Mouse (Mus musculus) stomach, postnatal 0 days (tissue): ENCODE measurements around the gene Phf1. TPM values are rescaled to one million over a fixed set of nuclear protein-coding genes. Genes with fewer than 3 reads are reported as not detected.
"Not testable (repeated sequence)": the region's sequence is repeated elsewhere in the genome, so short reads cannot be mapped to it uniquely, and the experiment has no call there.

Experiments used
- ATAC-seq: fragments of 200-750 bp; cut with Nextera tagmentation; 2 replicates; pipeline ENCODE4 v1.8.0; 2017; ENCODE audit not compliant: low FRiP score, low TSS enrichment
- DNase-seq: peaks from one replicate; pipeline ENCODE4 v3.0.0-alpha.2; 2016; ENCODE audit warnings: low spot score
- H3K27ac ChIP-seq: fragments of 300-500 bp; sonication (generic); replicated peaks from 2 replicates; pipeline ENCODE4 v1.5.1; 2014; ENCODE audit warnings: mild to moderate bottlenecking, control low read depth
- H3K27me3 ChIP-seq: fragments of 300-500 bp; sonication (generic); 2 replicates; pipeline ENCODE4 v1.6.1; 2014; ENCODE audit warnings: low read length; ENCODE audit not compliant: control insufficient read depth, insufficient read depth
- H3K36me3 ChIP-seq: fragments of 300-500 bp; sonication (generic); 2 replicates; pipeline ENCODE4 v1.6.1; 2014; ENCODE audit warnings: low read length, mixed read lengths; ENCODE audit not compliant: control insufficient read depth, insufficient read depth
- H3K4me1 ChIP-seq: fragments of 300-500 bp; sonication (generic); replicated peaks from 2 replicates; pipeline ENCODE4 v1.6.1; 2014; ENCODE audit warnings: antibody characterized with exemption; ENCODE audit not compliant: control insufficient read depth, insufficient read depth
- H3K4me2 ChIP-seq: fragments of 300-500 bp; sonication (generic); replicated peaks from 2 replicates; pipeline ENCODE4 v1.6.1; 2014; ENCODE audit warnings: low read depth, mild to moderate bottlenecking, control low read depth, moderate library complexity
- H3K4me3 ChIP-seq: fragments of 300-500 bp; sonication (generic); 2 replicates; pipeline ENCODE4 v1.5.1; 2014; ENCODE audit warnings: low read depth, low read length, control low read depth
- H3K9ac ChIP-seq: fragments of 300-500 bp; sonication (generic); 2 replicates; pipeline ENCODE4 v1.6.1; 2014; ENCODE audit warnings: mild to moderate bottlenecking, low read length, control low read depth, mixed read lengths
- H3K9me3 ChIP-seq: fragments of 300-500 bp; sonication (generic); 2 replicates; pipeline ENCODE4 v1.6.1; 2016; ENCODE audit warnings: low read length; ENCODE audit not compliant: control insufficient read depth
- CTCF ChIP-seq: IDR thresholded peaks from 2 replicates; pipeline ENCODE4 v1.5.1; 2016; ENCODE audit warnings: antibody characterized with exemption, low read depth, mild to moderate bottlenecking, moderate library complexity
- EP300 ChIP-seq: optimal IDR thresholded peaks from 2 replicates; pipeline ENCODE3; 2016; ENCODE audit warnings: antibody characterized with exemption
- WGBS: fragments of 180-500 bp; shearing (Covaris S2); extraction: QIAGEN DNeasy Blood & Tissue Kit; methylation state at CpG from one replicate; pipeline ENCODE4 v1.1.7; 2014; 5-methylcytosine and 5-hydroxymethylcytosine counted together
- polyA plus RNA-seq: library from polyadenylated mRNA; unstranded; fragments of >200 nt; fragmentation: Nextera tagmentation; extraction: Ambion mirVana; gene quantifications from 2 replicates; pipeline ENCODE4 v1.2.1, GENCODE M21; 2015

The Phf1 gene
- polyA plus RNA-seq, 1 experiment from 2014 or later = 4.7 TPM

GRCm38 (mm10) chr17:26974547-26974946 lies 41.7 kb downstream of the Phf1 start:
- ATAC-seq (no peak), DNase-seq (no peak)
- Histone ChIP-seq H3K27ac (no peak overlapping the region), H3K9ac (no peak overlapping the region), H3K4me1 (peaks cover 7% of the 10 kb centered on the region; the same call in 1 of the 2 replicates), H3K36me3 (0 out of 2 replicates have a peak, but pooled peaks cover 9% of the 10 kb centered on the region), H3K9me3 (no peaks in the 10 kb centered on the region), H3K27me3 (no peaks in the 10 kb centered on the region), H3K4me2 (no peak overlapping the region; the same call in 1 of the 2 replicates), H3K4me3 (no peak overlapping the region)
- WGBS = 91% methylated on average over 15 of the region's 15 CpGs
- TF ChIP-seq CTCF (no peak), EP300 (no peak)

DNA sequence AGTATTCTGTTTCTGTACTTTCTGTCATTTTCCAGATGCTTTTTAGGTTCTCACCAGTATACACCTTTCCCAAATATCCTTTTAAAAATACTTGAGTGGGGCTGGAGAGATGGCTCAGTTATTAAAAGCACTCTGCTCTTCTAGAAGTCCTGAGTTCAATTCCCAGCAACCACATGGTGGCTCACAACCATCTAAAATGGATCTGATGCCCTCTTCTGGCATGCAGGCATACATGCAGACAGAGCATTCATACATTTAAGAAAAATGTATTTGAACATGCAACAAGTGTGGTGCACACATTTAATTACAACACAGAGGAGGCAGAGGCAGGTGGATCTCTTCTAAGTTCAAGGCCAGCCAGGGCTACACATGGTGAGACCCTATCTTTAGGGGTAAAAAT lies 42.6 kb downstream of the Phf1 start:
- DNase-seq = no peak
- no peak for ATAC-seq
- no peak overlapping the region for H3K27ac ChIP-seq
- no peaks in the 10 kb centered on the region for H3K9me3 ChIP-seq
- TF ChIP-seq CTCF (peak; percentile 59), EP300 (no peak)
- H3K9ac ChIP-seq = no peak overlapping the region
- no peak overlapping the region for H3K4me2 ChIP-seq
- no peaks in the 10 kb centered on the region for H3K27me3 ChIP-seq
- H3K4me1 ChIP-seq = peaks cover 7% of the 10 kb centered on the region; the same call in 1 of the 2 replicates
- no peak overlapping the region for H3K4me3 ChIP-seq
- H3K36me3 ChIP-seq = 0 out of 2 replicates have a peak, but pooled peaks cover 9% of the 10 kb centered on the region

DNA sequence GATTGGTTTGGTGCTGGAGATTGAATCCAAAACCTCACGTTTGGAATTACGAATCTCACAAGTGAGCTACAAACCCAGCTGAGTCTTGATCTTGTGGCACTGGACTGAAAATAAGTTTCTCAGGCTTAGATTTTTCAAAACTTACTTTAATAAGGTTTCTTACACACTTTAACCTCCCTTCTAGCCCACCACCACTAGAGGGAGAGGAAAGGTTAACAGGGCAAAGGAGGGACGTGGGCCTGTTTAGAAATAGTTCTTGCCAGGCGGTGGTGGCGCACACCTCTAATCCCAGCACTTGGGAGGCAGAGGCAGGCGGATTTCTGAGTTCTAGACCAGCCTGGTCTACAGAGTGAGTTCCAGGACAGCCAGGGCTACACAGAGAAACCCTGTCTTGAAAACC lies 44.5 kb downstream of the Phf1 start:
- WGBS = 90% methylated on average over 6 of the region's 6 CpGs
- not testable (repeated sequence) for H3K27ac ChIP-seq, H3K9ac ChIP-seq, H3K9me3 ChIP-seq, H3K4me1 ChIP-seq, H3K27me3 ChIP-seq, ATAC-seq, DNase-seq, H3K36me3 ChIP-seq, H3K4me2 ChIP-seq, H3K4me3 ChIP-seq
- peak; percentile 25; the same call in 1 of the 2 replicates for TF ChIP-seq CTCF

DNA sequence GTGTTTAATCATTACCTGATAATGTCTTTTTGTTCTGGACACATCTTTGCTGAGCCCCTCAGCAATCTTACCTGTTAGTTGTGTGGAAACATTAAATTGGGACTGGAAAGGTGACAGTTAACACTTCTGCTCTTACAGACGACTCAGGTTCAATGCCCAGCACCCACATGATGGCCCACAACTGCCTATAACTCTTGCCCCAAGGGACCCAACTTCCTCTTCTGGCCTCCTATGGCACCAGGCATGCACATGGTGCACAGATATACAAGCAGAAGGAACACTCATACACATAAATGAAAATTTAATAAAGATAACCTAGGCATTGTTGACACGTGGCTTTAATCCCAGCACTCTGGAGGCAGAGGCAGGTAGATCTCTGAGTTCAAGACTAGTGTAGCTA lies 46.6 kb downstream of the Phf1 start:
- TF ChIP-seq CTCF = no peak
- no peak for TF ChIP-seq EP300
- Histone ChIP-seq H3K36me3 (0 out of 2 replicates have a peak, but pooled peaks cover 9% of the 10 kb centered on the region), H3K27ac (no peak overlapping the region), H3K4me3 (no peak overlapping the region), H3K4me1 (no peaks in the 10 kb centered on the region), H3K27me3 (no peaks in the 10 kb centered on the region), H3K9me3 (no peaks in the 10 kb centered on the region), H3K9ac (no peak overlapping the region), H3K4me2 (no peak overlapping the region)
- ATAC-seq (no peak), DNase-seq (no peak)
- WGBS = 68% methylated on average over 2 of the region's 2 CpGs

DNA sequence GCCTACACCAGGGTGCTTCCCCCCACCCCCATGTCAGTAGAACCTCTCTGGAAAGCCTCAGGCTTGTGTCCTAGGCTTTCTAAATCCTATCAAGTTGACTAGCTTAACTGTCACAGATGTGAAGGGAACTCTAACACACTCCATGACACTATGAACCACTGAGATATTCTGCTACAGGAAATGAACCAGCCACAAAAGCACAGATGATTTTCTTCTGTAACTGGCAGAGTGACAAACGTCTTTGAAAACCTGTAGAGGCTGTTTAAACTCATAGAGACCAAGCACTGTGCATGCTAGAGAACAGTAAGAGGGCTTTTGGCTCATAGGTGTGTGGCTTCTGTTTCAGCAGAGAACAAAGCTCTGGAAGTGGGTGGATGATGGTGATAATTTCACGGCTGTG lies 48.2 kb downstream of the Phf1 start:
- TF ChIP-seq EP300 (no peak), CTCF (no peak)
- Histone ChIP-seq H3K4me3 (no peak overlapping the region), H3K9me3 (no peaks in the 10 kb centered on the region), H3K9ac (no peak overlapping the region), H3K4me1 (no peaks in the 10 kb centered on the region), H3K27me3 (no peaks in the 10 kb centered on the region), H3K27ac (no peak overlapping the region), H3K36me3 (0 out of 2 replicates have a peak, but pooled peaks cover 9% of the 10 kb centered on the region), H3K4me2 (no peak overlapping the region)
- DNase-seq (no peak), ATAC-seq (no peak)
- 53% methylated on average over 2 of the region's 2 CpGs for WGBS

DNA sequence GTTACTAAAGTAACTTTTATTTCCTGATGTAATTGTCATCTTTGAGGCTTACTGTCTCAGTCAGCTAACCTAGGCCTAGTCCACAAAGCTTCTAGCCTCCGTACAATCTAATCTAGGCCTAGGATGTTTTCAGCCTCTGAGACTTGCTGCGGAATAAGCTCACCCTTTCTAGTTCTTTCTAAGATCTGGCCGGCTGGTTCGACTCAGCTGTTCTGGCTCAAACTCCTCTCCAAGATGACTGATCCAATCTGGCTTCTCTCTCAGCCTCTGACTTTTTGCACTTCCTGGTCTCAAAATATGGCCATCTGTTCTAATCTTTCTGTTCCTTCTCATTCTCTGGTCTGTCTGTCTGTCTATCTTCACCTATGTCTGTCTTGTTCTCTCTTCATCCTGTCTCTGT lies 50.5 kb downstream of the Phf1 start:
- Histone ChIP-seq H3K27ac (no peak overlapping the region), H3K4me3 (no peak overlapping the region), H3K9ac (no peak overlapping the region), H3K27me3 (no peaks in the 10 kb centered on the region), H3K4me1 (no peaks in the 10 kb centered on the region), H3K9me3 (no peaks in the 10 kb centered on the region), H3K36me3 (0 out of 2 replicates have a peak, but pooled peaks cover under 1% of the 10 kb centered on the region), H3K4me2 (no peak overlapping the region)
- 63% methylated on average over 4 of the region's 4 CpGs for WGBS
- no peak for TF ChIP-seq EP300
- no peak for TF ChIP-seq CTCF
- no peak for DNase-seq
- no peak for ATAC-seq
